Mouse (Mus musculus): ENCODE results near the gene Pou3f3.

Pou3f3 gene

DNA sequence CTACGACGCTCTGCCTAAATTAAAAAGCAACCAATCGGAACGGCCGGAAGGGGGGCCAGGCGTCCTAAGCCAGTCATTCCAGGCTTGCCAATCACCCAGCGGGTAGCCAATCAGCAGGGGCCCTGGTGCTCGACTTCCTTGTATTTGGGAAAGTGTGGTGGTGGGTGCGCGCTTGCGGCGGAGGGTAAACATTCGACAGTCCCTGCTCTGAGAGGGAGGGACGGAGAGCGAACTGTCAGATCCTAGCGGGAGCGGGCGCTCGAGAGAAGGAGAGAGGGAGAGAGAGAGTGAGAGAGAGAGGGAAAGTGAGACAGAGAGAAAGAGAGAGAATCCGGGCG, at the start of gene Pou3f3:
Gene Pou3f3 (plus strand): TSS at position 191 of the 338 bp plus-strand sequence.
- DNase-seq = no peak

DNA sequence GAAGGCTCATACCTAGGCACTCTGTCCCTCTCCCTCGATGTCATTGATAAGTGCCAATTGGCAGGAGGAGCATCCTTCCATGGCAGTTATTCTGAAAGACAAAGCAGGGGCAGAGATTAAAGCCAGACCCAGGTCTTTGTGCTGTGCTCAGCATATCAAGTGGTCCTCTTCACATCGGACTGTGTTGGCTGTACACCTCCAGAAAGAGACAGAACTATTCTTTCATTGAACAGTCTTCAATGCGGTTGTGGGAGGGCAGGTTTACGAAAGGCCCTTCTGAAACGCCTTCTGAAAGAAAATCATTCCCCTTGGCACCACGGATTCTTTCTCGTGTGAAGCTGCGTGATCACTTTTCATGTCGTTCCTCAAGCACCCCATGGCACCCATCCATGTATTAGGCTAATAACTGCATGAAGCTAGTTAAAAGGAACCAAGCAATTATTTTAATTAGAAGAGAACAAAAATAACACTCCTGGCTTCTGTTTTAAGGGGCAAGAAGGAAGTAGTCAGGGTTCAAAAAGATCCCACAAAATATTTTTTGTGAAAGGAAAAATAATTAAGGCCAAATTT, 47.1 kb upstream of the Pou3f3 start:
- DNase-seq = no peak

DNA sequence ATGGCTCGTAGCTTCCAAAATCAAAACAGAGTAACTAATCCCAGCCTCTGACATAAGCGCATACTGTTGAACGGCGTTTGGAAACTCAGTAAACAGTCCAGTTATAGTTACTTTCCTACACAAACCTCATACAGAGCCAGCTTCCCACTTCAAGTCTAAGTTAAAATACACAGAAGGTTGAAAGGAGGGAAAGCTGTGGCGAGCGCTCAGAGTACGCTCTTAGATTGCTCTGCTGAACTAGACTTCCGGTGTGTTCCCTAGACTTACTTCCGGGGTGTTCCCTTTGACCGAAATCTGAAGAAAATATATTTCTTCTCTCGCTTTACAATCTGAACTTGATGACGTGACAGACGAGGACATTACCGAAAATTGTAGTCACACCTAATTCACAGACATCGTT, 44.1 kb upstream of the Pou3f3 start:
- no peak for DNase-seq

DNA sequence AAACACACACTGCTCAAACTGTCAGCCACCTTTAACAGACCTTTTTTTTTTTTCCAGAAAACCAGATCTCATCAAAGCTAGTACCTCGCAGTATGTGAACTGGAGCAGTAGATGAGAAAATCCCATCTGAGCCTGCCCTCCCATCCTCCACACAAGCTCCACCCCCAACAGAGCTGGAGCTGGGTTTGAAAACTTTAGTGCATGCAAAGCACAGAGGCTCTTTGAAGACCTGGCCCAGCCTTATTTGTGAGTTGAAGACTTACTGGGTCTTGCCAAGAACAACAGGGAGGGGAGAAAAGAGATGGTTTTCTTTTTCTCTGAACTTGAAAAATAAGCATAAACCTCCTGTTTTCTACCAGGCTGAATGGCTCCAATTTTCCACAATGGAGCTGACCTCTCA, 28.0 kb upstream of the Pou3f3 start:
- DNase-seq = no peak

DNA sequence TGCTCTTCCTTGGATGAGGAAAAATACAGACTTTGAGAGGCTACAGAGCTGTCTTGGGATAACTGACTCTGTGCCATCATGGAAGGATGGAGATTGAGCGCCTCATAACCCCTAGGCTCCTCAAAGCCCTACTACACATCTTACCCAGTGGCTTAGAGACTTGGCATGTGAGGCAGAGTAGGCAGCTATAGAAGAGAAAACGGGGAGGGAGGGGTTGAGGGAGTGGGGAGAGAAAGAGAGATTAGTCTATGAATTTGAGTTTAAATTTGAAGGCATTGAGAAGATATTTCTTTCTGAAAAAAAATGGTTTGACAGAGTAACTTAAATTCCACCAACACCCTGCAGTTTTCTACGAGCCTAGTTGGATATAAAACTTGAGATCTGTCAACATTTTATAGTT, 14.9 kb upstream of the Pou3f3 start:
- DNase-seq = no peak

DNA sequence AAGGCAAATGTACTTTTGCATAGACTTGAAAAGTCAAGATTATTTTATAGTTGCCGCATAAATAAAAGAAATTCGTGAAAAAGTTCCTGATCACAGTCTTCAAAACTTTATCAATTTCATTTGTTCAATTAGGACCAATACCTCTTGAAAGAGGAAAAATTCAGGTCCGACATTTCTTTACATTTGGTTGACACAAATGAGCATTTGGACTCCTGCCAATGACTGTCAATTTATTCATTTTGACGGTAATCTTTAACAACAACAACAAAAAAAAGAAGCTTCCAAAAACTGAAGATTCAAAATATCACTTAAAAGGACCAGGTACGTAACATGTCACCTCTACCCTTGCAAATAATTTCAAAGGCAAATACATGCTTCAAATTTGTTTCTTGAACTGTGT, 13.8 kb upstream of the Pou3f3 start:
- DNase-seq = no peak

DNA sequence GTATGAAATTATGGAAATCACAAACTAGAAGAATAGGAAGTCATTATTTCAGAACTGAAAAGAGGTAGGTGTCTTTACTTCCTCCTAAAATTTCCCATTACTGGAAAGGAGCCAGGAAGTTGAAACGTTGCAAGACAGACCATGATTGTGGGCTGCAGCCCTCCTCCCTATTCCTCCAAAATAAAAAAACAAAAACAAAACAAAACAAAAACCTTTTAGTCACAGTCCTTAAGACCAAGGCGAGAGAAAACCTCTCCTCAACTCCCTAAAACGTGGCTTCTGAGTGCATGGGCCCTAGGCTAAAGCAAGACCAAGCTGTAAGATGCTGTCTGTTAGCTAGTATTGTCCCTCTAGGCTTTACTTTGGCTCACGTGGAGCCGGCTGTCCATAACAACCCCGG, 11.7 kb upstream of the Pou3f3 start:
- DNase-seq = no peak

DNA sequence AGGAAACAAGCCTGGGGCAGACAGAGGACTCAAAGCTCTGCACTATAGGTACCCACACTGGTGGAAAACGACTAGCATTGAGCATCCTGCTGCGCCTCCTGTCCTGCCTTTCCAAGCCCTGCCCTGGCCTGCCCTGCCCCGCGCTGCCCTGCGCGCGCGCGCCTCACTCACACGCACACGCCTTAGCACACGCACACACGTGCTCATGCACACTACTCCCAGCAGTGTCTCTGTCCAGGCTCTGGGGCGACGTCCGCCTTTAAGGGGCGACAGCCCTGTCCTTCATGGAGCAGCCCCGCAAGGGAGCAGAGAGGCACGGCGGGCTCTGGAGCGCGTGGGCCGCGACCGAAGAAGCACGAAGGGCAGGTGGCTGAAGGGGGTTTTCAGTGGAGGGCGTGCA, 11.2 kb upstream of the Pou3f3 start:
- no peak for DNase-seq

DNA sequence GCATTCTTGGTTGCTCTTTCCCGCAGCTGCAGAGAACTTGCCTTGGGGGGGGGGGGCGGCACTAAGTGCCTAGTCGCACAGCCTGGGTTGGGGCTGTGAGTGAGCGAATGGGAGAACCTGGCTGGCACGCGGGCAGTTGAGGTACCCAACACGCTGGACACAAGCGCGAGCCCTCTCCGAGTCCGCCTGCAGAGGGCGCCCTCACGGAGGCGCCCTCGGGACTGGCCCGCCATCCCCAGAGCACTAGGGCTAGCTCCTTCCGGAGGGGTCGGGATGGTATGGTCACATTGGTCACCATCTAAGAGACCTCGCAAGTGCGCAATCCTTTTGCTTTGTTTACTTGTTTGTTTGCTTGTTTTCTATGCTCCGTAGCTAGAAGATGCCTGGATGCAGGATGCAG, 10.8 kb upstream of the Pou3f3 start:
- DNase-seq = no peak

DNA sequence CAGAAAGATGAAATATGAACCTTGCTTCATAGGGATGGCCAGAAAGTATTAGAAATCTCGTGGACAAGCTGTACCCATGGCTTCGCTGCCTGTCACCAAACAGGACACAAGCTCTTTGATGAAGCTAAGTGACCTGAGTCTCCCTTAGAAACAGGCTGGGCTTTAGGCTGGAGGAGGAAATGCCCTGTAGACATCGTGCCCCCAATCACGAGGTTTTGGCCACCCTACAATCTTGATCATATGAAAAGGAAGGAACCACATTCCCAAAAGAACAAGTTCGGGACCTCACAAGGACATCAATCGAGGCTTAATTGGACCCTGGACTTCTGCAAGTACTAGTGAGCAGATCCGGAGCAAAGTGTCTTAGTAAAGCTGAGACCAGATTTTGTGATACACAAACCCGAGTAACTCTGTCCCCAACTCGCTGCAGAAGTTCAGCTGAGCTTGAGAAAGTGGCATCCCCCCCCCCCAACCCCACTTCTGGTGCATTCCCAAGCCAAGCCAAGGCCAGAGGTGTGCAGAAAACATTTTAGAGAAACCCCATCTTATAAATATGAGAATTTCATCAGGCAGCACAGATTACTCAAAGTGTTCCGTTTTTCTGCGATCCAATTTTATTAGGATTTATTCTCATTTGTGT, 10.1 kb upstream of the Pou3f3 start:
- DNase-seq = no peak

DNA sequence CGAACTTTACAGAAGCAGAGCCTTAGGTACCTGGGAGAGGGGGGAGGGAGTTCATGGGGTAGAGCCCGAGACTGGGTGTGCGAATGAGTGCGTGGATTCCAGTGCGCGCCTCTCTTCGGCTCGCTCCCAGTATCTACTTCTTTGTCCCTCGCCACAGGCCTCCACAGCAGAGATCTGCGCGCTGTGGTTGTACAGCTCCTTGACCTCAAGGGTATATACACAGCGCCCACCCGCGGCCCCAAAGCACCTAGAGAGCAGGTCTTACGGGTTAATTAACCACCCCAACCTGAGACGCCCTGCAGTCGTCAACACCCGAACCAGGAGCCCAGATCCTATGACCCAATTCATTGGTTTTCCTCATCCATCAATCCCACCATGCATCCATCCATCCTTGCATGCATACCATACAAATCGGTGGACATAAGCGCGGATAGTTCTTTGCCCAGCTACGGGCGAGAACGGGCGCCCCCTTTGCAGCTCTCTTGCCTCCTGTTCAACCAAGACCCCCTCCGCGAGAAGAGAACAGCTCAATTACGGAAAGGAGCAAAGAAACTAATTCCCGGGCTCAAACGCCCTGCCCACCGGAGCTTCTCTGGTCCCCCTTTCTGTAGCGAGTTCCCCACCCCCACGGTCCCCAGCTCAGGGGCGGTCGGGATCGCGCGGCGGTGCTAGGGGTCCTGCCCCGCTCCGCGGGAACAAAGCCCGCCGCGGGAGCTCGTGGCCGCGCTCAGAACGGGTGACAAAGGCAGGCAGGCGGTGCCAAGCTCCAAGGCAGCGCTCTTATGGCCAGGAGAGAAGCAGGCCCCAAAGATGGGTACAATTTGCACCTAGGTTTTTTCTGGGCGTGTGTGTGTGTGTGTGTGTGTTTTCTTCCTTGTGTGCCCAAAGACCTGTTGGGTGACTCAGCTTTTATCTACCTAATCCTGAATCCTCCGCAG, 9.1 kb upstream of the Pou3f3 start:
- DNase-seq = no peak

DNA sequence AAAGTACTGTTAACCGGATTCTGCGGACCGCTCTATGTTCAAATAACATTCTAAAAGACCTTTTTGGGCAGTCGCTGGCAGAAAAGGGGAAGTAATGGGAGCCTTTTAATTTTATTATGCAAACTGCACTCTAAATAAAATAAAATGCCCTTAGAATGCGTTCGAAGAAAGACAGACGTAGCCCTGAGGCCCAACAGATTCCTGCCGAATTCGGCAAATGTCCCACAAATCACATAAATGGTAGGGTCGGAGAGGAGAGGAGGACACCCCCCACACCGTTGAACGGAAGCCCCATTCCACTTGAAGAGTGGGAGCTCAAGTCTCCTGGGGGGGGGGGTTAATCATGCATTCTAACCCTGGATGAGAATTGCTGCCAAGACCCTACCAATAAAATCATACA, 8.3 kb upstream of the Pou3f3 start:
- no peak for DNase-seq

DNA sequence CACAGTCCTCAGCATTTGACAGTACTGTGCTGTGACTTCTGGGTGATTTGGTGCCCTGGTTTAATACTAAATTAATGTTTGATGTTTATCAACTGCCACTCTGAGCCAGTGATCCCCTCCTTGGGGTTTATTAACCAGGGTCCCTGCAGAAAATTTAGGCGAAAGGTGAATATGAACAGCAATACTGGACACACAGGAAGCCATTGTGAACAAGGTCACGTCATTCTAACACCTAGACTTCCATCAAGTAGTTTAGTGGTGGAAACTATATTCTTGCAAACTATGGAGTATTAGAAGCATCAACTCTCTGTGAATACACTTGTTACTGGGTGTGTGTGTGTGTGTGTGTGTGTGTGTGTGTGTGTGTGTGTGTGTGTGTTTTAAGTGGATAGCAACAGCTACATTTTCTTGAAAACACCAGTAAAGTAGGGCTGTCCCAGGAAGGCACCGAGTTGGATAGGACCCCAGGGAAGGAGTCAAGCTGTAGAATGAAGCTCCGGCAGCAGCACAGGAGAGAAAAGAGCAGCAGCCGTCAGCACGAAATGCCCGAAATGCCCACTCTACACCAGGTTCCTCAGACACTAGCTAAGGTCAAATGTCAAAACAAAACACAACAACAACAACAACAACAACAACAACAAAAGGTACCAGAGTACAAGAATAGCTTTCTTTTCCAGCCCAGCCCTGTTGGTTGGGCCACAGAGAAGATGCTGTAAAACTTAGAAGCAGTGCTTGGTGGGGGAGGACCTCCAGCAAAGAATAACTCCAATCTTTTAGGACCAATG, 7.6 kb upstream of the Pou3f3 start:
- DNase-seq = no peak

DNA sequence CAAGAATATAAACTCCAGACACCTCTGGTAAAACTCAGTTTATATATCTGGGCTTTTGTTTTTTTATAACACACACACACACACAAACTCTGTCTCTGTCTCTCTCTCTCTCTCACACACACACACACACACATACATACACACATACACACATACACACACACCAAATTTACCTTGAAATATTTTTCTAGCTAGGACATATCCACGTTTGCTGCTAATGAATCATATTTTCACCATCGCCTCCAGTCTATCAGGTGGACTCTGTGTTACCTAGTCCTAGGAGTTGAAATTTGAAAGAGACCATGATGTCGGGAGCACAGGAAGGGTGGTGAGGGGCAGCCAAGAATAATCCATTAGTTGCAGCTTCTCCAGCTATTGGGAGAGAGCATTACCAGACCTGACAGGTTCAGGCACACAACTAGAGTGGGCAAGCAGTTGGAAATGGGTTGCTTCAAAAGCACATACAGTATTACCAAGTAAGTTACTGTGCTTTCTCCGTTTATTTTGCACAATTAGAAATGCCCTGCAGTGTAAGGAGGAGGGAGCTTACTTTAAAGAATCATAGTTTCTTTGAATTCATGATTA, 6.9 kb upstream of the Pou3f3 start:
- no peak for DNase-seq

DNA sequence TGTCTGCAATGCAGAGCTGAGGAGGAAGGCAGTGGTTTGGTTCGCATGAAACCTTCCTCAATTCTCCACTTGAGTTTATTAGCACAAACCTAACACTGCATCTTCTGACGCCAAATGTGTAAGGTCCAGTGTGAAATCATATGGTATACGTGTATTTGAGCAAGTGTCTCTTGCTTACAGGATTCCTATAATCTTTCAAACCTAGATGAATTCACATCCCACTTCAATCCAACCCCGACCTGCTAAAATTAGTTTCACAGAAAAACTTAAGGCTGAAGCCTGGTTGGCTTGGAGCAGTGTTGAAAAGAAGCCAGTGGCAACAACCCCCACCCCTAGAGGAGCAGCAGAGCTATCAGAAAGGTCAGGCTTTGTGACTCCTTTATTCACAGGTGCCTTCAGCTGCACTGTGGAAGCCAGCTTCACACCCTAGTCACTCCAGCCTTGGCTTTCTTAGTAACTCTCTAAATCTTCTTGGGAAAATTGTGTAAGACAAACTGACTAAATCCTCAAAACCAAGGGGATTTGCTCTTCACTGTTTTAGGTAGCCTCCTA, 5.5 kb upstream of the Pou3f3 start:
- no peak for DNase-seq

DNA sequence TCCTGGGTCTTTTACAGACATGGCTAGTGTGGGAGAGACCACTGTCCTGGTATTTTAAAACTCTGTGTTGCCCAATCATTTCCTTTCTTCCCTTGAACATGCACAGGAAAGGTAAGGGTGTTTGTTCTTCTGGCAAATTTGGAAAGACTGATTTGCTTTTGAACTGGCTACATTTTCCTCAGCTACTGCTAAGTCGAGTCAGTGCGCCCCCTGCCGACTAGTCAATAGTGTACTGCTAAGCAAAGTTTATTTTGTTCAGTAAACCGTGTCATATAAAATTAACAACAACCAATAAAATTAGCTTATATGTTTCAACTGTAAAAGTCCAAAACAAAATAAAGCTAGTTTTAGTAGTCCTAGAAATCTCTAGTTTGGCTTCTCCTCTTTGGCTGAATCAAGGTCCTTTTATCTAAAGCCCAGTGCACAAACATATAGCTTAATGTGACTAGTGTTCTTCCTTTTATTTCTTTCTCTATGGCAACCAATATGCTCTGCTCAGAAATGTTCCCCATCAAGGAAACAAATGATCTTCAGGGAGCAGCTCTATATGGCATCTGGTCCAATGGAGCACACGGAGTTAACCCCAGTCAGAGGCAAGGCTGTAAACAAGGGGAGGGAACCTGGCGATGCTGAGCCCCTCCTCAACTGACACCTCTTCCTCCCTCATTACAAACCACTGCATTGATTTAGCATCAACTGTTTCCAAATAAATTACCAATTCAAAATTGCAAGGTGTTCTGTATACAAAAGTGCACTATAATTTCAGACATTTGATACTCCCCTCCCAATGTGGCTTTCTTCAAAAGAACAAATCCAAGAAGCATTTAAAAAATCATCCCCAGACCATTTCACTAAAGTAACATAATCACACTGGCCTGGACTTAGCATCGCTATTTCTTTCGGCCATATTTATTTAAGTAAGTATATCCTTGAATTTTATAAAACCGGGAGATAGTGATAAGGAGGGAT, 4.1 kb upstream of the Pou3f3 start:
- DNase-seq = no peak

DNA sequence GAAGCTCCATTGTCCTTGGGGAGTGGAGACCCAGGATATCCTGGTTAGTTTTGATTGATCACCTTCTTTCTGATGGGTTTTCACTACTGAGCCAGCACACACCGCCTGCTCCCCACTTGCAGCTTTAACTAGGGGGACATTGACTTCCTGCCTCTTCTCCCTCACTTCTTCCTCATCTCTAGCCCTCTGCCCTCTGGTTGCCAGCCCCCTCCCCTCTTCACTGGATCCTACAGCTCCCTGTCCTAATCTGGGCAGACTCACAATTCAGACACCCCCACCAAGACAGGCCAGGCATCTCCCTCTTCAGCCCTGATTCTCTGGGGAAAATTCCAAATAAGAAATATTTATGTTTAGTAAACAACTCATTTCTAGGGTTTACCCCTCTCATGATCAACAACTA, 3.3 kb upstream of the Pou3f3 start:
- no peak for DNase-seq

DNA sequence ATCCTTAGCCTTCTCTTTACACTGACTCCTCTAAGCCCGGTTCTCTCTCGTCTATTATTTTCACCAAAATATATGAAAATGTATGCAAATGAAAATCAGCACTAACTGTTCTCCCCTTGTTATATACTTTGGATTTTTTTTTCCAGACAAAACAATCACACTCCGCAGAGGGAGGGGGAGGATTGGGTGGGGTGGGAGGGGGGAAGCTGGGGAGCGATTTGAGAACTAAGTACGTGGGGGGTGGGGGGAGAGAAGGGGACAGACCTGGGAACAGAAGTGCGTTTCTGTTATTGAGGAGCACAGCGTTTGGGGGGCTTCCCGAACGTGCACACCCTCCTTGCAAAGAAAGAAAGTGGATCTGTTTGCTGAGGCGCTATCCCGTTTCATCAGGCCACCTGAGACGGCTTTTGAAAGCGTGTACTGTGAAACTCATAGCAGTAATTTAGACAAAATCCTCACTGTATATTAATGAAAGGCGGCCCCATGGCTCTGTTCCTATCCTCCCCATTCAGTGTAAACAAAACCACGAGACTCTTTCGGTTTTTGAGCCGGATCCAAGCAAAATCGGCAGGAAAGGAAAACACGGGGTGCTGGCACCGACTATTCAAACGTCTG, 2.4 kb upstream of the Pou3f3 start:
- DNase-seq = no peak

DNA sequence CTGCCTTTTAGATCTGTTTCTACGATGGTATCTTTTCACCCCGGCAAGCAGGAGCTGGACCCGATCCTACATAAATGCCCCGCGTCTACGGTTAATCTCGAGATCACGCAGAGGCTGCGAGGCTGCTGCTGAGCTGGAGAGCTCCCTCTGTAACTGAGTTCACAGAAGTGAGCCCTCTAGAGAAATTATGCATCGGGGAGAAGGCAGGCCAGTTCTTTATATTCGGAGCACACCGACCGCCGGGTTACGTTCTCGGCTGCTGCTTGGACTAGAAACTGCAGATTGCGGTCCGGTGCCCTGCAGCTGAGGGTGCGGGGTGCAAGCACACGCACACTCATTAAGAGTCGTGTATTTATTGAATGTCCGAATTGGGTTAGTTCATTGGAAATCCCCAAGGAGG, 1.7 kb upstream of the Pou3f3 start:
- no peak for DNase-seq

DNA sequence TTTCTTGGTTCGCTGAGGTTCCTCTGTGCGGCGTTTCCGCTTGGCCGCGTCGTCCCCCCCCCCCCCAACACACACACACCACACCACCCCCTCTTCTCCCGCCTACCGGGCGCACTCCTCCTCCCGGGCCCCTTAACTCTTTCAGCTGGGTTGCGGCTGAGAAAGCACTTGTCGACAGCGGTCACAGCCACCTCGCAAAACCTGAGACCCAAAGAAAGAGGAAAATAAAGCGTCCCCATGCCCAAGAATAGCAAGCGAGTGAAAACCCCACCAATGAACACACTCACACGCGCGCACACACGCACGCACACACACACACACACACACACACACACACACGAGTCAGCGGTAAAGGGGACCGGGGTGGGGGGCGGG, 1.3 kb upstream of the Pou3f3 start:
- DNase-seq = no peak

Data from thymus, postnatal 25 days (tissue).